Mouse (Mus musculus): Measurements from ENCODE around the gene Fbxw16. TPM values are rescaled to one million over a fixed set of nuclear protein-coding genes. Genes with fewer than 3 reads are reported as not detected.
"Not testable (repeated sequence)": the region's sequence is repeated elsewhere in the genome, so short reads cannot be mapped to it uniquely, and the experiment has no call there.

Gene Fbxw16
- total RNA-seq (2021) = not detected
- long read RNA-seq, experiment 1 = 0 reads
- long read RNA-seq, experiment 2 = 0 reads

DNA sequence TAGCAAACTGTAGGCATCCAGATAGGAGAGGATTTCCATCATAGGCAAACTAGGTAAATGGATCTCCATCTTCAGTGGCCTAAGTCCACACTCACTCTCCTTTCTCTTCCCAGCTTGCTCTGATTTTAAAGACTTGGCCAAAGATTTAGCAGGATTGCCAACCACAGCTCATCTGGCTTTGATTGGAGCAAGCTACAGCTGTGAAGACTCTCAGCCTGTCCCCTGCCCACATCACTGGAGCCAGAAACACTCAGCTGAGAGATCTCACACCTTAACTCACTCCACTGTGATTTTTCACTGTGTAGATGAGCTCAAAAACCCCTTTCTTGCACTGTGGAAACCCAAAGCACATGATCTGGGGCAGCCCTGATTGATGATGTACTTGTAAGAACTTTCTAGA lies at the start of gene Fbxw16:
Fbxw16 (minus strand) TSS at position 101 of the 400 bp plus-strand sequence.
- DNase-seq = no peak
- intact Hi-C loops (cut with DNase I) = no loop called here
- Histone ChIP-seq H3K27ac (no peak within 1 kb of the TSS), H3K4me3 (no peak within 1 kb of the TSS)
- TF ChIP-seq CTCF (IDR thresholded peaks at IDR 0.05) = no peak

DNA sequence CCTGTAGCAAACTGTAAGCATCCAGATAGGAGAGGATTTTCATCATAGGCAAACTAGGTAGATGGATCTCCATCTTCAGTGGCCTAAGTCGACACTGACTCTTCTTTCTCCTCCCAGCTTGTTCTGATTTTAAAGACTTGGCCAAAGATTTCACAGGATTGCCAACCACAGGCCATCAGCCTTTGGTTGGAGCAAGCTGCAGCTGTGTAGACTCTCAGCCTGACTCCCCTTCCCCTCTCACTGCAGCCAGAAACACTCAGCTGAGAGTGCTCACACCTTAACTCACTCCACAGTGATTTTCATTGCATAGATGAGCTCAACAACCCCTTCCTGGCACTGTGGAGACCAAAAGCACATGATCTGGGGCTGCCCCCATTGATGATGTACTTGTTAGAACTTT lies 46.8 kb upstream of the Fbxw16 start, which contains the start of gene Fbxw19:
Fbxw19 (minus strand) TSS at position 101 of the 400 bp plus-strand sequence.
- H3K4me3 ChIP-seq; intact Hi-C loops (cut with DNase I); DNase-seq; H3K27ac ChIP-seq: not testable (repeated sequence)

DNA sequence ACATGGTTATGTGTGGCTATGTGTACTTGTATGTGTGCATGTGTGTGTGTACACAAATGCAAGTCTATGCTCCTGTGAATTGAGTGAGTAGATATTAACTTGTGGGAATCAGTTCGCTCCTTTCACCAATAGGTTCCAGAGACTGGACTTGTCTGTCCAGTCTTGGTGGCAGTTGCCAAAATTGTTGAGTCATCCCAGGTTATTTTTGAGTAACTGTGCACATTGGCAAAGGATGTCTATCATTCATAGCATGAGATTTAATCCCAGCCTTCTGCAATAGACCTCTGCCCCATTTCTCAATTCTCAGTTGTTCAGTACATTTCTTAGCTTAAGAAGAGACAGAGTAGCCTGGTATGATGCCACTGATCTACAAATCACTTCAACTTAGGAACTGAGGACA lies 16.0 kb downstream of the Fbxw16 start:
- intact Hi-C loops (cut with DNase I) = no loop called here

DNA sequence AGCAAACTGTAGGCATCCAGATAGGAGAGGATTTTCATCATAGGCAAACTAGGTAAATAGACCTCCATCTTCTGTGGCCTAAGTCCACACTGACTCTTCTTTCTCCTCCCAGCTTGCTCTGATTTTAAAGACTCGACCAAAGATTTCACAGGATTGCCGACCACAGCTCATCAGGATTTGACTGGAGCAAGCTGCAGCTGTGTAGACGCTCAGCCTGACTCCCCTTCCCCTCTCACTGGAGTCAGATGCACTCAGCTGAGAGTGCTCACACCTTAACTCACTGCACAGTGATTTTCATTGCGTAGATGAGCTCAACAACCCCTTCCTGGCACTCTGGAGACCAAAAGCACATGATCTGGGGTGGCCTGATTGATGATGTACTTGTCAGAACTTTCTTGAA lies 44.7 kb downstream of the Fbxw16 start, which contains the start of gene Fbxw22:
Fbxw22 (minus strand) TSS at position 101 of the 400 bp plus-strand sequence.
- H3K4me3 ChIP-seq; H3K27ac ChIP-seq; DNase-seq; intact Hi-C loops (cut with DNase I): not testable (repeated sequence)

More for the DNA sequence above, 16.0 kb downstream of the Fbxw16 start:
- no peak overlapping the region for H3K27ac ChIP-seq
- TF ChIP-seq CTCF (IDR thresholded peaks at IDR 0.05) = no peak
- no peak for DNase-seq
- no peak overlapping the region for H3K4me3 ChIP-seq

Other genes starting within 250 kb of the Fbxw16 start
- gene Fbxw20, start 214.4 kb downstream of the Fbxw16 start, total RNA-seq (2021) = not detected
- not detected for gene Fbxw14, start 161.5 kb downstream of the Fbxw16 start, total RNA-seq (2021)
- not detected for gene Fbxw28, start 109.5 kb downstream of the Fbxw16 start, total RNA-seq (2021)
- not detected for gene Fbxw22, start 44.8 kb downstream of the Fbxw16 start, total RNA-seq (2021)
- gene Fbxw19, start 46.7 kb upstream of the Fbxw16 start, total RNA-seq (2021) = not detected
- not detected for gene Fbxw15, start 119.1 kb upstream of the Fbxw16 start, total RNA-seq (2021)
- not detected for gene Fbxw24, start 176.9 kb upstream of the Fbxw16 start, total RNA-seq (2021)
- gene Fbxw25, start 215.5 kb upstream of the Fbxw16 start, total RNA-seq (2021) = not detected